Mouse (Mus musculus) lung, postnatal 0 days (tissue): Measurements from ENCODE around the gene Lrrc74a. TPM values are rescaled to one million over a fixed set of nuclear protein-coding genes. Genes with fewer than 3 reads are reported as not detected.

Experiments used
- ATAC-seq: fragments of 200-750 bp; cut with Nextera tagmentation; 2 replicates; pipeline ENCODE4 v1.8.0; 2017; ENCODE audit warnings: moderate library complexity
- DNase-seq: peaks from one replicate; pipeline ENCODE4 v3.0.0-alpha.2; 2016; ENCODE audit warnings: low spot score
- H3K27ac ChIP-seq: fragments of 300-500 bp; sonication (generic); 2 replicates; pipeline ENCODE4 v1.5.1; 2014; ENCODE audit warnings: antibody characterized with exemption, mild to moderate bottlenecking, low read length, mixed read lengths
- H3K27me3 ChIP-seq: fragments of 300-500 bp; sonication (generic); replicated peaks from 2 replicates; pipeline ENCODE4 v1.6.1; 2014; ENCODE audit warnings: low read length, mixed read lengths; ENCODE audit not compliant: insufficient read depth
- H3K36me3 ChIP-seq: fragments of 300-500 bp; sonication (generic); 2 replicates; pipeline ENCODE4 v1.6.1; 2014; ENCODE audit warnings: low read length, mixed read lengths; ENCODE audit not compliant: insufficient read depth
- H3K4me1 ChIP-seq: fragments of 300-500 bp; sonication (generic); 2 replicates; pipeline ENCODE4 v1.6.1; 2014; ENCODE audit warnings: antibody characterized with exemption, low read depth, low read length, mixed read lengths; ENCODE audit not compliant: insufficient read depth
- H3K4me2 ChIP-seq: fragments of 300-500 bp; sonication (generic); replicated peaks from 2 replicates; pipeline ENCODE4 v1.6.1; 2014; ENCODE audit warnings: low read depth, mild to moderate bottlenecking, low read length, moderate library complexity, mixed read lengths
- H3K4me3 ChIP-seq: fragments of 300-500 bp; sonication (generic); 2 replicates; pipeline ENCODE4 v1.5.1; 2014; ENCODE audit warnings: low read depth, low read length
- H3K9ac ChIP-seq: fragments of 300-500 bp; sonication (generic); replicated peaks from 2 replicates; pipeline ENCODE4 v1.6.1; 2014; ENCODE audit warnings: low read depth, mild to moderate bottlenecking
- H3K9me3 ChIP-seq: fragments of 300-500 bp; sonication (generic); 2 replicates; pipeline ENCODE4 v1.6.1; 2016; ENCODE audit warnings: low read length, mixed read lengths
- CTCF ChIP-seq: IDR thresholded peaks from 2 replicates; pipeline ENCODE4 v1.5.1; 2016; ENCODE audit warnings: antibody characterized with exemption, mild to moderate bottlenecking
- EP300 ChIP-seq: IDR thresholded peaks from 2 replicates; pipeline ENCODE4 v1.6.1; 2016; ENCODE audit warnings: antibody characterized with exemption, mild to moderate bottlenecking, control low read depth
- WGBS: fragments of 180-500 bp; shearing (Covaris S2); extraction: QIAGEN DNeasy Blood & Tissue Kit; methylation state at CpG from one replicate; pipeline ENCODE4 v1.1.7; 2014; 5-methylcytosine and 5-hydroxymethylcytosine counted together
- polyA plus RNA-seq: library from polyadenylated mRNA; unstranded; fragments of >200 nt; fragmentation: Nextera tagmentation; extraction: Ambion mirVana; gene quantifications from 2 replicates; pipeline ENCODE4 v1.2.1, GENCODE M21; 2015

Gene Lrrc74a
- polyA plus RNA-seq, 1 experiment from 2014 or later = not detected

- ATAC-seq = no peak
- Histone ChIP-seq H3K4me3 (no peak overlapping the region), H3K27me3 (no peaks in the 10 kb centered on the region), H3K9me3 (no peaks in the 10 kb centered on the region), H3K4me2 (no peak overlapping the region), H3K9ac (no peak overlapping the region), H3K36me3 (no peaks in the 10 kb centered on the region), H3K27ac (0 out of 2 replicates have a peak overlapping the region, but pooled peaks have one; percentile 69), H3K4me1 (no peaks in the 10 kb centered on the region)
- TF ChIP-seq EP300 (no peak), CTCF (no peak)
- WGBS = 65% methylated on average over 7 of the region's 7 CpGs
- no peak for DNase-seq
These were observed 42.2 kb downstream of the Lrrc74a start for GRCm38 (mm10) chr12:86776341-86776860.

GRCm38 (mm10) chr12:86778531-86778930, 44.4 kb downstream of the Lrrc74a start:
- H3K9me3 ChIP-seq = no peaks in the 10 kb centered on the region
- TF ChIP-seq EP300 = no peak
- no peak for TF ChIP-seq CTCF
- WGBS = 89% methylated on average over 4 of the region's 4 CpGs
- no peaks in the 10 kb centered on the region for H3K27me3 ChIP-seq
- no peak for DNase-seq
- no peak overlapping the region for H3K4me2 ChIP-seq
- no peaks in the 10 kb centered on the region for H3K4me1 ChIP-seq
- ATAC-seq = no peak
- H3K9ac ChIP-seq = no peak overlapping the region
- no peak overlapping the region for H3K4me3 ChIP-seq
- H3K27ac ChIP-seq = no peak overlapping the region
- H3K36me3 ChIP-seq = no peaks in the 10 kb centered on the region

GRCm38 (mm10) chr12:86779206-86779989, 45.2 kb downstream of the Lrrc74a start:
- Histone ChIP-seq H3K4me3 (no peak overlapping the region), H3K4me2 (no peak overlapping the region), H3K27me3 (no peaks in the 10 kb centered on the region), H3K9ac (no peak overlapping the region), H3K4me1 (no peaks in the 10 kb centered on the region), H3K36me3 (no peaks in the 10 kb centered on the region), H3K9me3 (no peaks in the 10 kb centered on the region), H3K27ac (no peak overlapping the region)
- DNase-seq = peak; percentile 71
- 58% methylated on average over 11 of the region's 11 CpGs for WGBS
- ATAC-seq = peak; percentile 49; the same call in 1 of the 2 replicates
- peak; percentile 57 for TF ChIP-seq CTCF
- TF ChIP-seq EP300 = no peak

GRCm38 (mm10) chr12:86781654-86782202, 47.6 kb downstream of the Lrrc74a start:
- no peak overlapping the region for H3K9ac ChIP-seq
- no peak overlapping the region for H3K27ac ChIP-seq
- no peak overlapping the region for H3K4me3 ChIP-seq
- peak; percentile 45 for ATAC-seq
- no peak for DNase-seq
- H3K9me3 ChIP-seq = no peaks in the 10 kb centered on the region
- H3K36me3 ChIP-seq = no peaks in the 10 kb centered on the region
- H3K4me2 ChIP-seq = no peak overlapping the region
- 16% methylated on average over 6 of the region's 6 CpGs for WGBS
- H3K4me1 ChIP-seq = no peaks in the 10 kb centered on the region
- no peaks in the 10 kb centered on the region for H3K27me3 ChIP-seq
- TF ChIP-seq CTCF = peak; percentile 41
- TF ChIP-seq EP300 = no peak

- ATAC-seq (no peak), DNase-seq (no peak)
- 52% methylated on average over 12 of the region's 12 CpGs for WGBS
- no peak overlapping the region for H3K27ac ChIP-seq
- no peak overlapping the region for H3K4me3 ChIP-seq
- no peak overlapping the region for H3K4me2 ChIP-seq
- no peaks in the 10 kb centered on the region for H3K4me1 ChIP-seq
- no peaks in the 10 kb centered on the region for H3K9me3 ChIP-seq
- H3K36me3 ChIP-seq = no peaks in the 10 kb centered on the region
- H3K27me3 ChIP-seq = no peaks in the 10 kb centered on the region
- no peak overlapping the region for H3K9ac ChIP-seq
- TF ChIP-seq CTCF = no peak
- no peak for TF ChIP-seq EP300
These were observed 52.2 kb downstream of the Lrrc74a start for GRCm38 (mm10) chr12:86786149-86787019.
